Mouse (Mus musculus) kidney, embryonic 16.5 days (tissue): Measurements from ENCODE around the gene Sox5. TPM values are rescaled to one million over a fixed set of nuclear protein-coding genes. Genes with fewer than 3 reads are reported as not detected.

ENCODE experiments used
- ATAC-seq: fragments of 200-750 bp; cut with Nextera tagmentation; 2 replicates; pipeline ENCODE4 v1.8.0; 2017; ENCODE audit warnings: moderate TSS enrichment; ENCODE audit not compliant: low FRiP score, low TSS enrichment
- H3K27ac ChIP-seq: fragments of 300-500 bp; sonication (generic); 2 replicates; pipeline ENCODE4 v1.5.1; 2014; ENCODE audit warnings: low read length
- H3K27me3 ChIP-seq: fragments of 300-500 bp; sonication (generic); 2 replicates; pipeline ENCODE4 v1.6.1; 2014; ENCODE audit warnings: low read length, control low read depth, mixed read lengths; ENCODE audit not compliant: insufficient read depth
- H3K36me3 ChIP-seq: fragments of 300-500 bp; sonication (generic); 2 replicates; pipeline ENCODE4 v1.6.1; 2014; ENCODE audit warnings: low read length, control low read depth, mixed read lengths; ENCODE audit not compliant: insufficient read depth
- H3K4me1 ChIP-seq: fragments of 300-500 bp; sonication (generic); 2 replicates; pipeline ENCODE4 v1.6.1; 2014; ENCODE audit warnings: low read length, control low read depth, mixed read lengths; ENCODE audit not compliant: insufficient read depth
- H3K4me2 ChIP-seq: fragments of 300-500 bp; sonication (generic); replicated peaks from 2 replicates; pipeline ENCODE4 v1.6.1; 2014; ENCODE audit warnings: low read depth, low read length
- H3K4me3 ChIP-seq: fragments of 300-500 bp; sonication (generic); 2 replicates; pipeline ENCODE4 v1.5.1; 2014; ENCODE audit warnings: mild to moderate bottlenecking, low read length
- H3K9ac ChIP-seq: fragments of 300-500 bp; sonication (generic); replicated peaks from 2 replicates; pipeline ENCODE4 v1.6.1; 2014; ENCODE audit warnings: low read length
- H3K9me3 ChIP-seq: fragments of 300-500 bp; sonication (generic); 2 replicates; pipeline ENCODE4 v1.6.1; 2016; ENCODE audit warnings: low read length, control low read depth
- WGBS: fragments of 180-500 bp; shearing (Covaris S2); extraction: QIAGEN DNeasy Blood & Tissue Kit; methylation state at CpG from one replicate; pipeline ENCODE4 v1.1.7; 2014; 5-methylcytosine and 5-hydroxymethylcytosine counted together
- polyA plus RNA-seq: library from polyadenylated mRNA; unstranded; fragments of >200 nt; fragmentation: Nextera tagmentation; extraction: Ambion mirVana; gene quantifications from 2 replicates; pipeline ENCODE4 v1.2.1, GENCODE M21; 2015

Gene Sox5
- polyA plus RNA-seq, 1 experiment from 2014 or later: 14.8 TPM

GRCm38 (mm10) chr6:144181083-144181866 lies 600.5 kb downstream of the Sox5 start:
- Histone ChIP-seq H3K4me3 (peak overlapping the region; percentile 30), H3K9me3 (no peaks in the 10 kb centered on the region), H3K9ac (peak overlapping the region; percentile 61; the same call in 1 of the 2 replicates), H3K27me3 (no peaks in the 10 kb centered on the region), H3K4me2 (peak overlapping the region; percentile 41), H3K4me1 (0 out of 2 replicates have a peak, but pooled peaks cover 2% of the 10 kb centered on the region), H3K36me3 (no peaks in the 10 kb centered on the region), H3K27ac (peak overlapping the region; percentile 45)
- 41% methylated on average over 12 of the region's 12 CpGs for WGBS
- ATAC-seq: peak; percentile 35; the same call in 1 of the 2 replicates

DNA sequence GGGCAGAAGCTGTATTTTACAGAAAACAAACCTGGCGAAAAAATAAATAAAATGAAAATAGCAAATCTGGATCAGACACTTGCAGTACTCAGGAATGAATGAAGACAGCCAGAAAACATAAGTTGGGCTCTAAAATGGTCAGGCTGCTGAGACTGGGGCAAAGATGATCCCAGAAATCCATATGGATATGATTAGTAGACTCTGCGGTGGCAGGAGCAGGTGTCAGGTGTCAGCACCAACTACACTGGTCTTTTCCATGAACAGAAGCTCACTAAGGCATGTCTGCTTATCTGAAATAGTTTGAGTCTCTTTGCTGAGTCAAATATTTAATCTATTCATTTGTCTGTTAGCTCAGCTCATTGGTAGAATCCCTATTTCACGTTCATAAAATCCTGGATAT lies 602.7 kb downstream of the Sox5 start:
- H3K4me1 ChIP-seq: 0 out of 2 replicates have a peak, but pooled peaks cover 2% of the 10 kb centered on the region
- H3K4me3 ChIP-seq: no peak overlapping the region
- H3K27me3 ChIP-seq: no peaks in the 10 kb centered on the region
- no peak overlapping the region for H3K9ac ChIP-seq
- no peak for ATAC-seq
- H3K4me2 ChIP-seq: no peak overlapping the region
- 72% methylated on average over 3 of the region's 3 CpGs for WGBS
- no peaks in the 10 kb centered on the region for H3K9me3 ChIP-seq
- H3K27ac ChIP-seq: no peak overlapping the region
- no peaks in the 10 kb centered on the region for H3K36me3 ChIP-seq

DNA sequence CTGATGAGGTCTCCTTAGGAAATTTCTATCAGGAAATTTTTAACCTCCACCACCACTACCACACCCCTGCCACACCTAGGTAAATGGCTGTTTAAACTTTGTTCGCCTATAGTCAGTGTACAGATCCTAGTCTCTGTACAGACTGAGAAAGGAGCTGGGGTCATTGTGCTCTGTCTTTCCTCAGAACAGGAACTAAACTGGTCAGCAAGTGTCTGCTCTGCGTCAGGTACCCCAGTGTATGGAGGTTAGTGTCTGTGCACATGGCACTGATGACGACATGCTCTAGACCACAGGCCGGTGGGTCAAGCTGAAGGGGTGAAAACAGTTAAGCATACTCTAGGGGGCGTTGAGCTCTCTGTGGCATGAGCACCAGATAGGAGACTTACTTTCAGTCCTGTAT lies 605.1 kb downstream of the Sox5 start:
- ATAC-seq: no peak
- Histone ChIP-seq H3K9ac (no peak overlapping the region), H3K9me3 (no peaks in the 10 kb centered on the region)

GRCm38 (mm10) chr6:144175590-144175989 lies 606.2 kb downstream of the Sox5 start:
- Histone ChIP-seq H3K4me3 (no peak overlapping the region), H3K9me3 (no peaks in the 10 kb centered on the region), H3K36me3 (no peaks in the 10 kb centered on the region), H3K9ac (no peak overlapping the region), H3K4me1 (no peaks in the 10 kb centered on the region), H3K4me2 (no peak overlapping the region), H3K27me3 (no peaks in the 10 kb centered on the region), H3K27ac (no peak overlapping the region)
- ATAC-seq: no peak
- WGBS: 89% methylated on average over 3 of the region's 3 CpGs

More for the DNA sequence above, 605.1 kb downstream of the Sox5 start:
- Histone ChIP-seq H3K27me3 (no peaks in the 10 kb centered on the region), H3K36me3 (no peaks in the 10 kb centered on the region), H3K4me3 (no peak overlapping the region), H3K4me2 (no peak overlapping the region), H3K27ac (no peak overlapping the region), H3K4me1 (0 out of 2 replicates have a peak, but pooled peaks cover 2% of the 10 kb centered on the region)
- 92% methylated on average over 5 of the region's 5 CpGs for WGBS

DNA sequence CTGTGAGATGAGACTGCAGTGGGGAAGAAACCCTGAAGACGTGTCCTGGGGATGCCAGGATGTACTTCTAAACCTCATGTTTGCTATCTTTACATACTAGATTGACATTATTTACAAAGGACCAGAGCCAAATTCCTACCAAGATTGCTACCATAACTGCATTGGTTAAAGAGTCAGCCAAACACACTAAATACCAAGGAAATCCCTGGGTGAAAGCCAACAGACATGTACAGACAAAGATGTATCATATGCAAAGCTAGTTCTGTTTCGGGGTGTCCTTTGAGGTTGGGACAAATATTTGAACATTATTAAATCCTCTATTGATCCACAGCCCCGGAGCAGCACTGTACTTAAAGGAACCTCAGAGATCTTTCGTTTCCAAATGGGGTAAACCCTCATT lies 611.2 kb downstream of the Sox5 start:
- H3K4me1 ChIP-seq: peaks cover 9% of the 10 kb centered on the region; the same call in 1 of the 2 replicates
- WGBS: 82% methylated on average over 4 of the region's 4 CpGs
- H3K9ac ChIP-seq: no peak overlapping the region
- no peak overlapping the region for H3K4me2 ChIP-seq
- no peak overlapping the region for H3K4me3 ChIP-seq
- H3K27me3 ChIP-seq: no peaks in the 10 kb centered on the region
- ATAC-seq: no peak
- no peaks in the 10 kb centered on the region for H3K9me3 ChIP-seq
- H3K27ac ChIP-seq: no peak overlapping the region
- H3K36me3 ChIP-seq: no peaks in the 10 kb centered on the region

DNA sequence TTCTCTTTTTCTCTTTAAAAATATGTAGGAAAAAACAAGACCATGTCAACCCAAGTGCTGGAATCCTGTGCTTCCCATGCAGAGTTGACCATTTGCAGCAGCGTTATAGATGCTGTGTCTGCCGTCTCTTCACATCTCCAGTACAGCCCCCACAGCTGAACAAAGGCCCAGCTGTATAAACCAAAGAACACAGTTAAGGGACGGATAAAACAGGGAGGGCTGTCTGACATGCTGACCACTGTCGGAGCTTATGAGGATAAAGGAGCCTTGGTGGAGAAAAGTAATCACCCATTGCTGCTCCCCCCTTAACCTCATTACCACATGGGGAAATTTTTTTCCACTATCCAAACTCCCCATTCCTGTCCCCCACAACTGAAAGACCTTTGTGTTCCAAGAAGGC lies 612.0 kb downstream of the Sox5 start:
- H3K4me1 ChIP-seq: peaks cover 9% of the 10 kb centered on the region; the same call in 1 of the 2 replicates
- no peak overlapping the region for H3K4me2 ChIP-seq
- 26% methylated on average over 4 of the region's 4 CpGs for WGBS
- no peak overlapping the region for H3K4me3 ChIP-seq
- H3K27me3 ChIP-seq: no peaks in the 10 kb centered on the region
- H3K27ac ChIP-seq: no peak overlapping the region
- no peaks in the 10 kb centered on the region for H3K36me3 ChIP-seq
- H3K9ac ChIP-seq: no peak overlapping the region
- ATAC-seq: 0 out of 2 replicates have a peak, but pooled peaks have one; percentile 59
- no peaks in the 10 kb centered on the region for H3K9me3 ChIP-seq

GRCm38 (mm10) chr6:144168696-144169476 lies 612.9 kb downstream of the Sox5 start:
- no peaks in the 10 kb centered on the region for H3K27me3 ChIP-seq
- 63% methylated on average over 12 of the region's 12 CpGs for WGBS

DNA sequence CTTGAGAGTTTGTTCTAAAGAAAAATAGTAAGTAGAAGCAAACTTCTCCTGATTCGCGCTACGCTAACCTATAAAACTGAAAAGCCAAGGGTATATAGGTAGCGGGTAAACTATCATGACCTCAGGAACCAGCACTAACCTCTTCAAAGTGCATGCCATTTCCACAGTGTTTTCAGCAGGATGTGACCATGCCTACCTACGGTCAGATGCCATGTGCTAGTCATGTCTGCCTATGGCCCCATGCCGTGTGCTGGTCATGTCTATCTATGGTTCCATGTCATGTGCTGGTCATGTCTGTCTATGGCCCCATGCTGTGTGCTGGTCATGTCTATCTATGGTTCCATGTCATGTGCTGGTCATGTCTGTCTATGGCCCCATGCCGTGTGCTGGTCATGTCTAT lies 614.7 kb downstream of the Sox5 start:
- H3K36me3 ChIP-seq: no peaks in the 10 kb centered on the region
- H3K27ac ChIP-seq: no peak overlapping the region
- H3K9ac ChIP-seq: no peak overlapping the region
- H3K27me3 ChIP-seq: no peaks in the 10 kb centered on the region
- no peaks in the 10 kb centered on the region for H3K9me3 ChIP-seq
- no peak for ATAC-seq
- H3K4me2 ChIP-seq: no peak overlapping the region
- H3K4me3 ChIP-seq: no peak overlapping the region
- H3K4me1 ChIP-seq: peaks cover 9% of the 10 kb centered on the region; the same call in 1 of the 2 replicates
- WGBS: 92% methylated on average over 7 of the region's 7 CpGs

More at GRCm38 (mm10) chr6:144168696-144169476, 612.9 kb downstream of the Sox5 start:
- no peak overlapping the region for H3K27ac ChIP-seq
- H3K4me1 ChIP-seq: peaks cover 9% of the 10 kb centered on the region; the same call in 1 of the 2 replicates
- 0 out of 2 replicates have a peak, but pooled peaks have one; percentile 19 for ATAC-seq
- H3K36me3 ChIP-seq: no peaks in the 10 kb centered on the region
- no peak overlapping the region for H3K4me2 ChIP-seq
- no peaks in the 10 kb centered on the region for H3K9me3 ChIP-seq
- no peak overlapping the region for H3K9ac ChIP-seq
- H3K4me3 ChIP-seq: no peak overlapping the region

- no peak overlapping the region for H3K9ac ChIP-seq
- H3K27me3 ChIP-seq: no peaks in the 10 kb centered on the region
- ATAC-seq: no peak
- no peaks in the 10 kb centered on the region for H3K36me3 ChIP-seq
- H3K4me1 ChIP-seq: peaks cover 9% of the 10 kb centered on the region; the same call in 1 of the 2 replicates
- H3K4me2 ChIP-seq: no peak overlapping the region
- no peak overlapping the region for H3K4me3 ChIP-seq
- H3K27ac ChIP-seq: no peak overlapping the region
- WGBS: 82% methylated on average over 8 of the region's 8 CpGs
- H3K9me3 ChIP-seq: no peaks in the 10 kb centered on the region
Measured at GRCm38 (mm10) chr6:144166651-144167050, 615.1 kb downstream of the Sox5 start.
